Mouse (Mus musculus) heart, embryonic 12.5 days (tissue): ENCODE results near the gene Aldh1l1. TPM values are rescaled to one million over a fixed set of nuclear protein-coding genes. Genes with fewer than 3 reads are reported as not detected.

ENCODE experiments used
- ATAC-seq: fragments of 200-750 bp; cut with Nextera tagmentation; 2 replicates; pipeline ENCODE4 v1.8.0; 2017; ENCODE audit warnings: moderate TSS enrichment, moderate library complexity; ENCODE audit not compliant: insufficient number of reproducible peaks, low FRiP score
- H3K27ac ChIP-seq: fragments of 300-500 bp; sonication (generic); 2 replicates; pipeline ENCODE4 v1.5.1; 2016; ENCODE audit warnings: mild to moderate bottlenecking, moderate library complexity; ENCODE audit not compliant: poor library complexity, severe bottlenecking
- H3K27me3 ChIP-seq: fragments of 300-500 bp; sonication (generic); replicated peaks from 2 replicates; pipeline ENCODE4 v1.6.1; 2016; ENCODE audit warnings: mild to moderate bottlenecking, moderate library complexity
- H3K36me3 ChIP-seq: fragments of 300-500 bp; sonication (generic); 2 replicates; pipeline ENCODE4 v1.6.1; 2016; ENCODE audit warnings: mild to moderate bottlenecking, moderate library complexity
- H3K4me1 ChIP-seq: fragments of 300-500 bp; sonication (generic); replicated peaks from 2 replicates; pipeline ENCODE4 v1.6.1; 2016; ENCODE audit warnings: mild to moderate bottlenecking
- H3K4me2 ChIP-seq: fragments of 300-500 bp; sonication (generic); 2 replicates; pipeline ENCODE4 v1.6.1; 2016; ENCODE audit warnings: mild to moderate bottlenecking, moderate library complexity
- H3K4me3 ChIP-seq: fragments of 300-500 bp; sonication (generic); 2 replicates; pipeline ENCODE4 v1.5.1; 2016; ENCODE audit warnings: mild to moderate bottlenecking
- H3K9ac ChIP-seq: fragments of 300-500 bp; sonication (generic); 2 replicates; pipeline ENCODE4 v1.6.1; 2016; ENCODE audit warnings: mild to moderate bottlenecking, moderate library complexity
- H3K9me3 ChIP-seq: fragments of 300-500 bp; sonication (generic); replicated peaks from 2 replicates; pipeline ENCODE4 v1.6.1; 2016; ENCODE audit warnings: mild to moderate bottlenecking, moderate library complexity
- WGBS: fragments of 180-500 bp; shearing (Covaris S2); methylation state at CpG from one replicate; pipeline ENCODE4 v1.1.7; 2016; 5-methylcytosine and 5-hydroxymethylcytosine counted together
- polyA plus RNA-seq: library from polyadenylated mRNA; unstranded; fragments of >200 nt; fragmentation: Nextera tagmentation; extraction: Ambion mirVana; gene quantifications from 2 replicates; pipeline ENCODE4 v1.2.1, GENCODE M21; 2016

The Aldh1l1 gene
- polyA plus RNA-seq, 1 experiment from 2014 or later = 2.1 TPM

- no peak overlapping the region for H3K4me2 ChIP-seq
- 0 out of 2 replicates have a peak, but pooled peaks have one; percentile 10 for ATAC-seq
- H3K27me3 ChIP-seq = no peaks in the 10 kb centered on the region
- H3K9ac ChIP-seq = peak overlapping the region; percentile 33; the same call in 1 of the 2 replicates
- peaks cover 10% of the 10 kb centered on the region for H3K36me3 ChIP-seq
- peak overlapping the region; percentile 29; the same call in 1 of the 2 replicates for H3K27ac ChIP-seq
- no peak overlapping the region for H3K4me3 ChIP-seq
- no peaks in the 10 kb centered on the region for H3K9me3 ChIP-seq
- 50% methylated on average over 12 of the region's 12 CpGs for WGBS
- H3K4me1 ChIP-seq = peaks cover 13% of the 10 kb centered on the region
Measured at GRCm38 (mm10) chr6:90470947-90471541, 15.2 kb upstream of the Aldh1l1 start.

- peaks cover 16% of the 10 kb centered on the region for H3K4me1 ChIP-seq
- WGBS = 56% methylated on average over 4 of the region's 4 CpGs
- H3K36me3 ChIP-seq = peaks cover 7% of the 10 kb centered on the region
- no peak overlapping the region for H3K27ac ChIP-seq
- ATAC-seq = no peak
- no peak overlapping the region for H3K4me2 ChIP-seq
- no peak overlapping the region for H3K4me3 ChIP-seq
- no peaks in the 10 kb centered on the region for H3K9me3 ChIP-seq
- no peak overlapping the region for H3K9ac ChIP-seq
- H3K27me3 ChIP-seq = no peaks in the 10 kb centered on the region
Measured at GRCm38 (mm10) chr6:90472079-90472478, 14.1 kb upstream of the Aldh1l1 start.

DNA sequence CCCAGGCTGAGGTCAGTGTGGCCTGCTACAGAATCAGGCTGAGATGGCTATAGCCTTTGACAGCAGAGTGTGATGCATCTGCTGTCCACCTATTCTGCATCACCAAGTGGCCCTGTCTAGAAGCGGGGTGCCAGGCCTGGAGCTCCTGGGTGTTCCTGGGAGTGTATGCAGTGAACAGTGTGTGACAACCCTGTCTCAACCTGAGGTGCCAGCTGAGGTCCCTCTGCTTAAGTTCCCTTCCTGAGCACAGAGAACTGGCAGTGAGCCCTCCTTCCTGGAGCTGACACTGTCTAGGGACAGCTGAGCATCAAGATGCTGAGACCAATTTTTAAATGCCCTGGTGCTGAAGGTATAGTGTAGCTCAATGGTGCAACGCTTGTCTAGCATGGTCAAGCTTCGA is 13.5 kb upstream of the Aldh1l1 start:
- ATAC-seq = no peak
- Histone ChIP-seq H3K36me3 (peaks cover 1% of the 10 kb centered on the region; the same call in 1 of the 2 replicates), H3K9ac (no peak overlapping the region), H3K4me2 (no peak overlapping the region), H3K4me1 (peaks cover 23% of the 10 kb centered on the region), H3K4me3 (no peak overlapping the region), H3K9me3 (no peaks in the 10 kb centered on the region), H3K27me3 (no peaks in the 10 kb centered on the region), H3K27ac (no peak overlapping the region)
- WGBS = 80% methylated on average over 3 of the region's 3 CpGs

- Histone ChIP-seq H3K4me2 (no peak overlapping the region), H3K4me3 (no peak overlapping the region), H3K36me3 (no peaks in the 10 kb centered on the region), H3K27me3 (no peaks in the 10 kb centered on the region), H3K9me3 (no peaks in the 10 kb centered on the region), H3K4me1 (peaks cover 24% of the 10 kb centered on the region), H3K9ac (no peak overlapping the region), H3K27ac (no peak overlapping the region)
- no peak for ATAC-seq
- WGBS = 88% methylated on average over 24 of the region's 24 CpGs
Measured at GRCm38 (mm10) chr6:90473630-90474360, 12.4 kb upstream of the Aldh1l1 start.

- Histone ChIP-seq H3K27ac (no peak overlapping the region), H3K4me3 (no peak overlapping the region)
Measured at GRCm38 (mm10) chr6:90474361-90474750, 11.9 kb upstream of the Aldh1l1 start.

GRCm38 (mm10) chr6:90475176-90475853 is 10.9 kb upstream of the Aldh1l1 start:
- ATAC-seq = no peak
- Histone ChIP-seq H3K27ac (no peak overlapping the region), H3K9ac (no peak overlapping the region), H3K4me1 (peaks cover 24% of the 10 kb centered on the region), H3K4me3 (no peak overlapping the region), H3K4me2 (no peak overlapping the region), H3K27me3 (no peaks in the 10 kb centered on the region), H3K9me3 (no peaks in the 10 kb centered on the region), H3K36me3 (no peaks in the 10 kb centered on the region)
- WGBS = 79% methylated on average over 4 of the region's 4 CpGs

More at GRCm38 (mm10) chr6:90474361-90474750, 11.9 kb upstream of the Aldh1l1 start:
- H3K9me3 ChIP-seq = no peaks in the 10 kb centered on the region
- no peaks in the 10 kb centered on the region for H3K27me3 ChIP-seq
- H3K4me2 ChIP-seq = no peak overlapping the region
- peaks cover 24% of the 10 kb centered on the region for H3K4me1 ChIP-seq
- H3K9ac ChIP-seq = no peak overlapping the region
- no peaks in the 10 kb centered on the region for H3K36me3 ChIP-seq
- WGBS = 86% methylated on average over 3 of the region's 3 CpGs
- ATAC-seq = no peak

DNA sequence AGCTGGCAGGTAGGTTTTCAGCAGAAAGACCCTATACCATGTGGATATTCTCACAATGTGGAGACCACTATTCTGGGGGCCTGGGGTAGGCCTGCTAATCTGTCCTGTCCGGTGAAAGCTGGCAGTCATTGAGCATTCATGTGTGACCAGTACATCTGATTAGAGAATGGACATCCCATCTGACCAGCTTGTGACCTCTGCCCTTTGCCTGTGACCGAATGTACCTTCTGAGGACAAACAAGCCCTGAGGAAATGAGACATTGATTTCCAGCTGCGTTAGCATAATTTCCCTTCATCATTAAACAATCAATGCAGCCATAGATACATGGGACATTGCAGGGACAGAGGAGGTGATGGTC is 10.4 kb upstream of the Aldh1l1 start:
- peaks cover 21% of the 10 kb centered on the region for H3K4me1 ChIP-seq
- H3K9ac ChIP-seq = no peak overlapping the region
- no peak for ATAC-seq
- H3K27ac ChIP-seq = no peak overlapping the region
- WGBS = 76% methylated on average over 3 of the region's 3 CpGs
- H3K4me3 ChIP-seq = no peak overlapping the region
- no peaks in the 10 kb centered on the region for H3K36me3 ChIP-seq
- no peaks in the 10 kb centered on the region for H3K27me3 ChIP-seq
- H3K9me3 ChIP-seq = no peaks in the 10 kb centered on the region
- no peak overlapping the region for H3K4me2 ChIP-seq

DNA sequence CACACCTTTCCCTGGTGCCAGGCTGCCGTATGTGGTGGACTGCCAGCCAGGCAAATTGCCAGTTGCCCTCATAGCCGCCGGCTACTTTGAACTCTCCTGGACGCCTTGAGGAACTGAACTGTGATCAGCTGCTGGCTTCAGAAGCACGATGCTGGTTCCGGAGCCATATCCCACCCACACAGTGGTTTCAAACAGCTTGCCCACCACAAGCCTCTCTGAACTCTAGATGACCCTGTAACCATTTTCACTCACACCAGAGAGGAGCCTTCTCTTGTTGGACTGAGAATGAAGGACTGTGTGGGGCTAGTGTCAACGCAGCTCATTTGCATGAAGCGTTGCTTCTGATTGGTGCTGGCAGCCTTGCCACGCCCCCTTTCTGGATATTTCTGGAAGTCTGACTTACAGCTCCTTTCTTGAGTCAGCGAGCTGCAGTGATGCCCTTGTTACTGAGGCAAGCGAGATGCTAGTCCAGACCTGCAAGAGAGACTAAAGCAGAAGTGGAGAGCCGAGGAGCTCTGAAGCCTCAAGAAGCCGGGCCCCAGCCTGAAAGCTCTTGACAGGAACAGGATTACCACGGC is 9.2 kb upstream of the Aldh1l1 start:
- Histone ChIP-seq H3K4me3 (no peak overlapping the region), H3K9me3 (no peaks in the 10 kb centered on the region), H3K9ac (no peak overlapping the region), H3K4me2 (peak overlapping the region; percentile 28), H3K27ac (no peak overlapping the region), H3K4me1 (peaks cover 11% of the 10 kb centered on the region), H3K36me3 (no peaks in the 10 kb centered on the region), H3K27me3 (no peaks in the 10 kb centered on the region)
- no peak for ATAC-seq
- WGBS = 37% methylated on average over 14 of the region's 14 CpGs

DNA sequence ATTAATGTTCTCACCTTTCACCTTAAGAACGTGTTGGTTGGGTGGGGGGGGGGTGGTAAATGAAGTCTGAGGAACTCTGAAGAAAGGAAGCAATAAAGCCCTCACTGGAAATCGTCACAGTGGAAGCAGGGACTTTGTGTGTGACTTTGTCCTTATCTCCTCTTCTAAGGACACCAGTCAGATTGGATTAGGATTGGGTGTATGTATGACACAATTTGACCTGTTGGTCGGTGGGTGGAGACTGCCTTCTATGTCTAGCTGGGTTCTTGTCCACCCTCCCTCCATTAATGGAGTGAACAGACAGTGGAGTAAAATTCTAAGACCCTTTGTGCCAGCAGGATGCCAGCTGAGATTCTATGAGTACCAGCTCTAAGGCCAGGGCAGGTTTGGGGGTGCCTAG is 2.0 kb upstream of the Aldh1l1 start:
- no peak overlapping the region for H3K9ac ChIP-seq
- H3K4me1 ChIP-seq = no peaks in the 10 kb centered on the region
- H3K27ac ChIP-seq = no peak overlapping the region
- H3K9me3 ChIP-seq = no peaks in the 10 kb centered on the region
- no peak for ATAC-seq
- H3K4me2 ChIP-seq = no peak overlapping the region
- no peak overlapping the region for H3K4me3 ChIP-seq
- H3K27me3 ChIP-seq = no peaks in the 10 kb centered on the region
- H3K36me3 ChIP-seq = no peaks in the 10 kb centered on the region
- WGBS = 58% methylated on average over 3 of the region's 3 CpGs

DNA sequence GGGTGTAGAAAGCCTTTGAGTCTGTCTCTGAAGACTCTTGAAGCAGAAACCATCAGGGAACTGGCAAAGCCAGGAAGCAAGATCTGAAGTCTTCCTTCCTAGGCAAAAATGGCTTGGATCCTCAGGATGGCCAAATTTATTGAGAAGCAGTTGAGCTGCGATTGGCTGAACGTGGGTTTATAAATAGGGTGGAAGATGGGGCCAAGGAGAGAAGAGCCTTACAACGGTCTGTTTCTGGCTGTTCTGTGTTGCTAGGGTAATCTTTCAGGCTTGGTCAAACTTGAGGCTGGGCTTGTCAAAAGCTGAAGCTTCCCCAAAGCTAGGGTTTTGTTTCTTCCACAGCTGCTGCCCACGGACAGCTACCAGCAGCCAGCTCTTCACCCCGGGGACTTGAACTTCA is 1.4 kb upstream of the Aldh1l1 start:
- no peak overlapping the region for H3K27ac ChIP-seq
- H3K9me3 ChIP-seq = no peaks in the 10 kb centered on the region
- no peak overlapping the region for H3K9ac ChIP-seq
- no peak for ATAC-seq
- no peak overlapping the region for H3K4me3 ChIP-seq
- H3K27me3 ChIP-seq = no peaks in the 10 kb centered on the region
- 72% methylated on average over 5 of the region's 5 CpGs for WGBS
- no peaks in the 10 kb centered on the region for H3K4me1 ChIP-seq
- no peaks in the 10 kb centered on the region for H3K36me3 ChIP-seq
- no peak overlapping the region for H3K4me2 ChIP-seq

DNA sequence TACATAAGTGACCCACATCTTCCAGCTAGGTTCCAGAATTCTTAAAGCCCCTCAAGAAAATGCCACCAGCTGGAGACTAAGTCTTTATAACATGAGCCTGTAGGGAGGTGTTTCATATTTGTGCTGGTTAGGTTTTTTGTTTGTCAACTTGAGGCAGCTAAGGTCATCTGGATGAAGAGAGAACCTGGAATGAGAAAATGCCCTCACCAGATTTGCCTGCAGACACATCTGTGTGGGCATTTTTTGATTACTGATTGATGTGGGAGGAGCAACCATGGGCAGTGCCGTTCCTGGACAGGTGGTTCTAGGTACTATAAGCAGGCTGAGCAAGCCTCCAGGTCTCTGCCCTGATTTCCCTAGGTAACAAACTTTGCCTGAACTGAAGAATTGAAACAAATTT is 1.3 kb downstream of the Aldh1l1 start:
- 79% methylated on average over 1 of the region's 1 CpGs for WGBS
- no peaks in the 10 kb centered on the region for H3K27me3 ChIP-seq
- H3K4me3 ChIP-seq = no peak overlapping the region
- H3K36me3 ChIP-seq = no peaks in the 10 kb centered on the region
- no peaks in the 10 kb centered on the region for H3K9me3 ChIP-seq
- no peak overlapping the region for H3K4me2 ChIP-seq
- no peak overlapping the region for H3K27ac ChIP-seq
- no peaks in the 10 kb centered on the region for H3K4me1 ChIP-seq
- H3K9ac ChIP-seq = no peak overlapping the region
- ATAC-seq = no peak
